Mouse (Mus musculus) C2C12 (cell line): ENCODE results near the gene Mtor. TPM values are rescaled to one million over a fixed set of nuclear protein-coding genes. Genes with fewer than 3 reads are reported as not detected.

ENCODE experiments used
- H3K27me3 ChIP-seq: one replicate; pipeline ENCODE4 v1.6.1; 2011; ENCODE audit not compliant: control insufficient read depth, insufficient read depth, insufficient read length
- H3K36me3 ChIP-seq: one replicate; pipeline ENCODE4 v1.6.1; 2011; ENCODE audit not compliant: control insufficient read depth, insufficient read depth
- H3K4me3 ChIP-seq: one replicate; pipeline ENCODE4 v1.5.1; 2011; ENCODE audit warnings: mild to moderate bottlenecking, control low read depth; ENCODE audit not compliant: poor library complexity, insufficient read depth, severe bottlenecking
- H3K79me2 ChIP-seq: one replicate; pipeline ENCODE4 v1.6.1; 2011; ENCODE audit not compliant: control insufficient read depth, insufficient read depth
- H3K79me3 ChIP-seq: one replicate; pipeline ENCODE4 v1.6.1; 2011; ENCODE audit warnings: low read depth, control low read depth
- H3ac ChIP-seq: one replicate; pipeline ENCODE3; 2011; ENCODE audit warnings: low read depth; ENCODE audit not compliant: control insufficient read depth, insufficient read length
- CEBPB ChIP-seq: IDR thresholded peaks from one replicate; pipeline ENCODE4 v1.6.1; 2011; ENCODE audit warnings: low read depth, mild to moderate bottlenecking, control low read depth, moderate library complexity
- CTCF ChIP-seq: IDR thresholded peaks from one replicate; pipeline ENCODE4 v1.5.1; 2011; ENCODE audit not compliant: control insufficient read depth, insufficient read depth, insufficient read length
- FOSL1 ChIP-seq: IDR thresholded peaks from one replicate; pipeline ENCODE4 v1.8.0; 2011; ENCODE audit warnings: mild to moderate bottlenecking, low read length; ENCODE audit not compliant: poor library complexity, insufficient read depth, severe bottlenecking
- MAX ChIP-seq: IDR thresholded peaks from one replicate; pipeline ENCODE4 v1.6.1; 2011; ENCODE audit warnings: mild to moderate bottlenecking, control low read depth
- MYOD1 ChIP-seq: IDR thresholded peaks from one replicate; pipeline ENCODE4 v1.6.1; 2011; ENCODE audit warnings: low read depth; ENCODE audit not compliant: control insufficient read depth, insufficient read length
- MYOG ChIP-seq: IDR thresholded peaks from one replicate; pipeline ENCODE4 v1.6.1; 2011; ENCODE audit not compliant: control insufficient read depth, insufficient read length; ENCODE audit errors: extremely low read depth
- USF1 ChIP-seq: IDR thresholded peaks from one replicate; pipeline ENCODE4 v1.6.1; 2011; ENCODE audit warnings: low read depth, mild to moderate bottlenecking, control low read depth, moderate library complexity
- polyA plus RNA-seq: library from polyadenylated mRNA; unstranded; fragments of >200 nt; fragmentation: generic; extraction: Trizol; gene quantifications from one replicate; pipeline ENCODE4 v1.2.1, GENCODE M21; 2012; ENCODE audit warnings: missing spikeins

Gene Mtor
- polyA plus RNA-seq, 1 experiment: 20.0 TPM

- peaks cover 26% of the 10 kb centered on the region for H3K79me3 ChIP-seq
- peak within 1 kb of the TSS; percentile 89 for H3ac ChIP-seq
- peaks cover 47% of the 10 kb centered on the region for H3K79me2 ChIP-seq
- no peaks in the 10 kb centered on the region for H3K27me3 ChIP-seq
- peak within 1 kb of the TSS; percentile 87 for H3K4me3 ChIP-seq
- H3K36me3 ChIP-seq: peaks cover 37% of the 10 kb centered on the region
- TF ChIP-seq MYOG: no peak
- no peak for TF ChIP-seq MYOD1
- TF ChIP-seq CEBPB: no peak
- TF ChIP-seq CTCF: no peak
- TF ChIP-seq USF1: peak; percentile 60
- TF ChIP-seq FOSL1: no peak
- peak; percentile 91 for TF ChIP-seq MAX
These were observed 142.8 kb downstream of the Mtor start, which contains the start of gene Srm for GRCm38 (mm10) chr4:148591171-148591630. Srm (plus strand) TSS chr4:148591503.

GRCm38 (mm10) chr4:148591637-148592380 is 143.4 kb downstream of the Mtor start:
- H3K79me3 ChIP-seq: peaks cover 26% of the 10 kb centered on the region
- no peak for TF ChIP-seq MYOD1
- peak; percentile 90 for TF ChIP-seq MAX
- peak overlapping the region; percentile 87 for H3K4me3 ChIP-seq
- H3K79me2 ChIP-seq: peaks cover 47% of the 10 kb centered on the region
- peaks cover 42% of the 10 kb centered on the region for H3K36me3 ChIP-seq
- H3K27me3 ChIP-seq: no peaks in the 10 kb centered on the region
- peak overlapping the region; percentile 89 for H3ac ChIP-seq

GRCm38 (mm10) chr4:148593996-148594395 is 145.6 kb downstream of the Mtor start:
- H3K79me3 ChIP-seq: peaks cover 26% of the 10 kb centered on the region
- H3K4me3 ChIP-seq: no peak overlapping the region
- H3ac ChIP-seq: no peak overlapping the region
- peaks cover 47% of the 10 kb centered on the region for H3K79me2 ChIP-seq
- H3K27me3 ChIP-seq: no peaks in the 10 kb centered on the region
- TF ChIP-seq MYOD1: no peak
- TF ChIP-seq CTCF: no peak
- TF ChIP-seq FOSL1: no peak
- no peak for TF ChIP-seq MYOG
- no peak for TF ChIP-seq USF1
- TF ChIP-seq CEBPB: no peak
- peaks cover 59% of the 10 kb centered on the region for H3K36me3 ChIP-seq

GRCm38 (mm10) chr4:148595916-148596315 is 147.5 kb downstream of the Mtor start:
- peaks cover 63% of the 10 kb centered on the region for H3K36me3 ChIP-seq
- TF ChIP-seq MYOG (no peak), CTCF (no peak), MYOD1 (no peak), MAX (no peak), CEBPB (no peak)
- peaks cover 47% of the 10 kb centered on the region for H3K79me2 ChIP-seq
- H3K4me3 ChIP-seq: no peak overlapping the region
- H3ac ChIP-seq: no peak overlapping the region
- no peaks in the 10 kb centered on the region for H3K27me3 ChIP-seq
- H3K79me3 ChIP-seq: peaks cover 26% of the 10 kb centered on the region

- Histone ChIP-seq H3K4me3 (no peak overlapping the region), H3K79me3 (peaks cover 26% of the 10 kb centered on the region), H3K79me2 (peaks cover 43% of the 10 kb centered on the region), H3K27me3 (no peaks in the 10 kb centered on the region), H3ac (no peak overlapping the region), H3K36me3 (peaks cover 63% of the 10 kb centered on the region)
- no peak for TF ChIP-seq MYOD1
- TF ChIP-seq USF1: no peak
- no peak for TF ChIP-seq CTCF
- TF ChIP-seq FOSL1: no peak
- TF ChIP-seq MAX: no peak
- TF ChIP-seq CEBPB: no peak
These were observed 148.3 kb downstream of the Mtor start for GRCm38 (mm10) chr4:148596731-148597130.

- peaks cover 50% of the 10 kb centered on the region for H3K36me3 ChIP-seq
- peaks cover 7% of the 10 kb centered on the region for H3K79me3 ChIP-seq
- H3K4me3 ChIP-seq: no peak overlapping the region
- H3ac ChIP-seq: no peak overlapping the region
- no peak for TF ChIP-seq MAX
- no peak for TF ChIP-seq CEBPB
- TF ChIP-seq FOSL1: no peak
- no peak for TF ChIP-seq MYOG
- no peak for TF ChIP-seq USF1
- no peak for TF ChIP-seq MYOD1
- H3K79me2 ChIP-seq: peaks cover 22% of the 10 kb centered on the region
- no peaks in the 10 kb centered on the region for H3K27me3 ChIP-seq
These were observed 150.4 kb downstream of the Mtor start for GRCm38 (mm10) chr4:148598826-148599225.
